Mouse (Mus musculus) induced T-regulatory cell, adult 2 months (primary cell): ENCODE results near the gene Mb21d2.

Experiments
- DNase-seq: peaks from one replicate; pipeline ENCODE4 v3.0.0-alpha.2; 2012; ENCODE audit warnings: low read depth

Gene Mb21d2

DNA sequence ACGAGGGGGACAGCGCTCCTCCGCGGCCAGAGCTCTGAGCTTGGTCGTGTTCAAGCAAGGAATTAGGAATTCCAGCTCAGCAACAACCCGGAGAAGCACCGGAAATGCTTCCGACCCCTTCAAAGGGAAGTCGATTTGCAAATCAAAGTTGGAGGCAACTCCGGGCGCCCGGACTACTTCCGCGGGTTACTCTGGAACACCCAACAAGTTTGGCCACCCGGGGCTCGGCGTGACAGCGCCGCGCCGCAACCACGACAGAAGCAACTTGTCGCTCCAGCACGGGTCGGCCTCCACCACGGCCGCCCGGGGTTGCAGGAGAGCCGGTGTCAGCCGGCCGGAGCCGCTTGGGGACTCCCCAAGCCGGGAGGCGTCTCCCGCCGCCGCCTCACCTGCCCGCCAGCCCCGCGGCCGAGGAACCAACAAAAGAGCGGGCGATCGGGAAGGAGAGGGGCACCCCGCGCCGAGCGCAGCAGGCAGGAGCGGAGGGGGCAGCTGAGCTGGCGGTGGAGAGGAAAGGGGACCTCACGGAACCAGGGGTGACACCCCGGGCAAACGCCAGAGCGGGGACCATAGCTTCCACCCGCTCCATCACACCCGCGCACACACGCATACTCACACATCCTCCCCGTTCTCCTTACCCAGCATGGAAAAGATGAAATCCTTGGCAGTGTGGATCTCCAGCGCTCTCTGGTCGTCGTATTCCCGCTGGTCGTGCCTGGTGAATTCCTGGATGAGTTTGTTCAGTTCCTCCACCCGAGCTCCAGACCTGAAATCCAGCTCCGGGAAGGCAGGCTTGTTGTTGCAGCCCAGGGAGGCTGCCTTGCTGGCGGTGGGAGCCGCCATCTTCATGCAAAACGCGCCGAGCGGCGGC lies at the start of gene Mb21d2:
Mb21d2 (minus strand) TSS at position 859 of the 871 bp plus-strand sequence.
- DNase-seq: no peak

DNA sequence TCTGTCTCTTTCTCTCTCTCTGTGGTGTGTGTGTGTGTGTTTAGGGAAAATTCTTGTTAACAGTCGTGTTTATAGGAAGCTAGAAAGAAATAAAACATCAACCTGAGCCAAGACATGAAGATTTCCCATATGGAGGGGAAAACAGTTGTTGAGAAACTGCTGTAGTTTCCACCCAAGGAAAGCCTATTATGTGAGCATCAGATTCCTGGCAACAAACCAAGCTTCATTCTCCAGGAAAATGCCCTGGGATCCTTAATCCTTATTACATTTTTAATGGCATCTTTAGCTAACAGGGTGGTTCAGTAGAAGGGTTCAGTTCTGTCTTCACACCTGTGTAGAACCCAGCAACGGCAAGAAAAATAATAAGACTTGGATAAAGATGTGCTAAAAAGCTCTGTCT lies 36.8 kb upstream of the Mb21d2 start:
- no peak for DNase-seq

DNA sequence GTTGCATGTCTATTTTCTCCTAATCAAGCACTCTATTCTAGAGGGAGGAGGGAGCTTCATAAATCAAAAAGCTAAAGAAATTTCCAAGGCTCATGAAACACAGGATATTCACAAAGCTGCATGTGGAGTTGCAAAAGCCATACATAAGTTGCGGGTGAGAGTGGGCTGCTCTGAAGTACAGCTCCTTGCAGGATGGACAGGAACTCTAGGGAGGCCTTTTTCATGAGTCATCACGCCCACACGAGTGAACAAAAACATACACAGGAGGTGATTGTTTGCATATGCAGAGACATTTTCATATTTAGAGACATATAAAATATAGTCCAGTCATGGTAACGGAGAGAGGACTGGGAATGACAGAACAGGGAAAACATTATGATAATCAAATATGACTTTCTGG lies 34.6 kb upstream of the Mb21d2 start:
- no peak for DNase-seq

DNA sequence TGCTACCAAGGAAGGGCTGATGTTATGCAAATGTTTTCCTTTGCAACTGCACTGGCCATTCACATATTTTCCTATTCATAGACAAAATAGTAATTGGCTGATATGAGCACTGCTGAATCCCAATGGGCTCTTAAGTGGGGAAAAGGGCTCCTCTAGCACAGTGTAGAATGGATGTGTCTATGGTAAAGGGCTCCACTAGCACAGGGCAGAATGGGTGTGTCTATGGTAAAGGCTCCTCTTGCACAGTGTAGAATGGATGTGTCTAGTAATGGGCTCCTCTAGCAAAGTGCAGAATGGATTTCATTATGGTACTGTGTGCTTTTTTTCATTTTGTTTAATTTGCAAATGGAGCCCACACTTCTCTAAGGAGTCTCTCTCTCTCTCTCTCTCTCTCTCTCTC lies 33.5 kb upstream of the Mb21d2 start:
- no peak for DNase-seq

DNA sequence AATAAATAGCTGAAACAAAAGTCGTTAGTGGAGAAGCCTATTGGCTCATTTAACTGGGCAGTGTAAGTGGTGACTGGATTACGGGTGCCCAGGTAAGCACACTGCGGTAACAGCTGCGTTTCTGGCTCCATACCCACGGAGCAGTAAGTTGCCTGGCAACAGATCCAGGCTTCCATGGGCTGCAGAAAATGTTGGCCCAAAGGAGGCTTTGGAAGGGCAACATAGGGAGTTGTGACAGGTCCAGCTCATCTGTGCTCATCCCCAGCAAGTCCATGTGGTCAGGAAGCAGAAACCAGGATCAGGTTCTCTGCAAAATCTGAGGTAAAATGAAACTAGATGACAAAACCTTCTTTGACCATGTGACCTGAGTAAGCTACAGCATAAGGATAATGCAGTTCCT lies 20.3 kb upstream of the Mb21d2 start:
- DNase-seq: no peak

DNA sequence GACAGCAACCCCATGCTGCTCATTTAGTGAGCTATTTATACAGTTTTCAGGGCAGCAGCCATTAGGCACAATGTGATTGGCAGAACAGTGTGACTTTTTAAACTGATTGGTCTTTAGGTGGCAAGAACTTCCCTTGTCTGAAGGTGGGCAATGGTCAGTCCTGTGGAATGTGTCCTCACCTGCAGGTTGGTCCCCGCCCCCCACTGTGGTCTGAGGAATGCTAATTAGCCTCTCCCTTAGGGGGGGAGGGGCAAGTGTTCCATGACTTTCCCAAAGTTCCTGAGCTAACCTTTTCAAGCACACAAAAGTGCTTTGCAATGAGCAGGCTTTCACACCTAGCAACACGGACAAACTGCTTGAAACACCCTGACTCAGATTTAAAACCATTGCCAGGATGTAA lies 13.8 kb upstream of the Mb21d2 start:
- no peak for DNase-seq

DNA sequence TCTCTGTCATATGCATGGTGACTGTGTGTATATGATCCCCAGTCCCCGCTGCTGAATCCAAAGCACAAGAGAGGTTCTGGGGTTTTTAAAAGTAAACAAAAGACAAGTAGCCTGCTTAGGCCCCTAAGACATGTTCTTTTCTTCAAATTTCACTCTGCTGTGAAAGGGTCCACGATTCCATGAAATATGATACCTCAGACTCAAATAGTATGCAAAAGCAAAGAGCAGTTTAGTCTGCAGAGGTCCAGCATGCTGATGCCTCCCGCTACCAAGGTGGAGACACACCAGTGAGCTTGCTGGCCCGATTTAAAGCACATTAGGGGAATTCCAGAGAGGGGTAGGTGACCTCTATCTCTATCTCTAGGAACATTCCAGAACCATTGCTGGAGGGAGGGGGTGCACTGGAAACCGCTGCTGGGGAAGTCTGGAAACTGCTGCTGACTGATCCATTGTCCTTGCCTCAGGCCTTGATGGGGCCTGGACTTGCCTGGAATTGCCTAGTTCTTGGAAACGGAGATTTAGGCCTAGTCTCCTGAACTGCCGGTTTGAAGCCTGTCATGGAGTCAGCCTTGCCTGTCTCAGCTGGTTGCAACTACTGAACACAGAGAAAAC lies 6.8 kb upstream of the Mb21d2 start:
- no peak for DNase-seq

DNA sequence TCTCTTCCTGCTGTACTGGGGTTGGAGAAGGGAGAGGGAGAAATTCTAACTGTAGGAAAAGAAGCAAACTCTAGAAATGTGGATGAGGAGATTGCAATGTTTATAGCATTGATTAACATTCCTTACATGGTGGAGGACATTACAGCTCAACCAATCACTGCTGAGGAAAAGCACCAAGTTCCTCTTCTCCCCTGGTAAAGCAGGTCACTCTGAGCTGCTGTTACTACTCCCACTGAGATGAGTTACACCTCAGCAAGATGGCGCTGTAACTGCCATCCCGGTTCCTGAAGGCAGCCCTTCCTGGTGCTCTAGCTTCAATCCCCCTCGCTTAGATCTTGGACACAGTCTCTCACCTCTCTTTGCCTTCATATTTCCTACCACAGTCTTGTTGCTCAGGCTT lies 6.2 kb upstream of the Mb21d2 start:
- no peak for DNase-seq

DNA sequence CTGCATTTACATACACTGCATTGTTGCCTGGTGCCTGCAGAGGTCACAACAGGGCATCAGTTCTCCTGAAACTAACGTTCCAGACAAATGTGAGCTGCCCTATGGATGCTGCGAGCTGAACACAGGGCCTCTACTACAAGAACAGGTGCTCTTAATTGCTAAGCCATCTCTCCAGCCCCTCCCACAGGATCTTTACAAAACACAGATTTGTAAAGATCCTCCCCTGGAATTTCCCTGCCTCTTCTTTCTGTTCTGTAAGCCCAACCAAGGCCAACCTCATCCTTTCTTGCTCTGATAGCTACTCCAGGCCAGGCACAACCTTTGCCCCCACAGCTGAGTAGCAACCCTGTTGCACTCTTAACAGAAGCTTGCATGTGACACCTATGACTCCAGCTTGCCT lies 1.7 kb upstream of the Mb21d2 start:
- no peak for DNase-seq

DNA sequence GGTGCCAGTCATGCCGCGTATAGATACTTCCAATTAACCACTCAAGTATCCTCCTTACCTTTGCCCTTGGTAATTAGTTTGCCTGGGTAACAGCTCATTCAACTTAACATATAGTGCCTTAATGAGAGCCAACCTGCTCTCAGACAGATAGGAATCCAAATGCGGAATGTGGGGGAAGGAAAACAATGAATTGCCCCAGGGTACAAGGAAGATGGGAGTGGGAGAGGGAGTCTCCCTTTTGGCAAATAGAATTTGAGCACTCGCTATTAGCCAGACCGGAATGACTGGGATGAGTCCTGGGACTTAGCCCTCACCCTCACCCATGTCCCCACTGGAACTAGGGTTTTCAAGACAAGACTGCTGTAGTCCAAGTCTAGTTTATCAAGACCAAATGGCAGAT lies 953 bp upstream of the Mb21d2 start:
- DNase-seq: no peak

DNA sequence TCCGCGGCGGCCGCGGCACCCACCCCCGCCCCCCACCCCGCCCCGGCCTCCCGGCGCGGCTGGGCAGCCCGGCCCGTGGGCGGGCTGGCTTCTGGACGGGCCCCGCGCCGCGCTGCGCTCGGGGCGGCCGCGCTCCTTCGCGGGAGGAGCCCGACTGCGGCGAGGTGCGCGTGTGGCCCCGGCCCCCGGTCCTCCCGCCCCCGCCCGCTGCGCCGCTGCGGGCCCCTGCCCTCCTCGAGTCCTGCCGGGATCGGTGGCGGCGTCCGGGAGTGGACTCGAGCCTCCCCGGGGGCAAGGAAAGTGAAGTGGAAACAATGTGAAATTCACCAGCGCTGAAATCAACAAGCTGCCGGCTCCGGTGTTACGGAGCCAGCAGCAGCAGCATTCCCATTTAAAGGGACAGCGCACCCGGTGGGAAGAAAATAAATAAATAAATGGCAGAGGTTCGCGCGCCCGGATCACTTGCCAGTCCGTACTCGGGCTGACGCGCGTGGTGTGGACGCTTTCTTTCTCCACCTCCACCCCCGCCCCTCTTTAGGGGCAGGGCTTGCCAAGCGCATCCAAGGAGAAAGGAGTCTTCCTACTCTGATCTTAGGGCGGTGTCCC lies 316 bp upstream of the Mb21d2 start:
- DNase-seq: no peak

DNA sequence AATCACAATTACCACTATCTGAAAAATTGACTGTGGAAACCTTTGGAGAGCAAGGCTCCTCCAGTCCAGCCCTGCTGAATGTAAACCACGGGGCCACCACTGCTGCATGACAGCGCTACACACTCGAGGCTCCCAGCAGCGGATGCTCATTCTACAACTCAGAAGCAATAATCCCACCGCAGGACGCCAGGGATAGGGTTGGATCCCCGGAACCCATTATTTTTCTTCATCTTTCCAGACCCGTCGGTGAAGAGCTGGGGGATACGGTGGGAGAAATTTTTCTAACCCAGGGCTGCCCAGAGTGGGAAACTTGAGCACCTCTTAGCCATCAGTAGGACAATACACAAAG lies 1.0 kb downstream of the Mb21d2 start:
- DNase-seq: no peak

DNA sequence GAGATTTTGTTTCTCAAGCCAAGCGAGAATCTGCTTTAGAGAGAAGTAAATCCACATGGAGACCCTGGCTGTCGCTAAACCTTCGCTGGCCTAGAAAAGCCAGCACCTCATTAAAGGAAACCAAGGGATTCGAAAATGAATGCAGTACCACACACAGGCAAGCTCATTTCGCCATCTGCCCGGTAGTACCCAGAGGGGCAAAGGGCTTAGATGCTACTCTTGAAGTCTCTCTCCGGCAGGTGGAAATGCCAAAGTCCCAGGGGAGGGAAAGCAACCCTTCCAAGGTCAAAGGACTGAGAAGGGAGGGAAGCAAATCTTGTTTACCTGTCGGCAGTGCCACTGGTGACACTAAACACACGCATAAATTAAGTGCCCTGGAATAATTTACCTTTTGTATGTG lies 2.1 kb downstream of the Mb21d2 start:
- no peak for DNase-seq

DNA sequence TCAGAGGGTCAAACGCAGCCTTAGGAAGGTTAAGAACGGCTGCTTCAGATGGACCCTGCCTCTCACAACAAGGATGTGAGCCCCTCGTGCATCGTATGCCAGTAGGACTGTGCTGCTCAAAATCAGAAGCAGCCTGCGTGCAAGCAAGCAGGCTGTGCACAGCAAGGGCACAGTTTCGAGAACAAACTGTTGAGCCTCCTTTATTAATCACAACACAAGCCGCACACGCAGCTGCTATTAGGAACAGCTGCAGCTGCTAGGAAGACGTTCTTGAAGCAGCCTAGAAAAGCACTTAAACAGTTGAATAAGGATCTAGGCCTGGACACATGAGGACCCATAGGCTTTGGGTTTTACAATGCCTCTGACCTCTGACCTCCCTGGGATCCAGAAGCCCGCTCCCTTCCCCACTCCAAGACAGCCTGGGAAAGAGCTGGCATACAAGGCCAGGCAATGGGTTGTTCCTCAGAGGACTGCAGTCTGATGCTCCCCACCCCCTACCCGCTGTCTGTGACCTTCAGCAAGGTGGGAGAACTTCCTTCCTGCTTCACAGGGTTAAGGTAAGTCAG lies 10.1 kb downstream of the Mb21d2 start:
- no peak for DNase-seq

DNA sequence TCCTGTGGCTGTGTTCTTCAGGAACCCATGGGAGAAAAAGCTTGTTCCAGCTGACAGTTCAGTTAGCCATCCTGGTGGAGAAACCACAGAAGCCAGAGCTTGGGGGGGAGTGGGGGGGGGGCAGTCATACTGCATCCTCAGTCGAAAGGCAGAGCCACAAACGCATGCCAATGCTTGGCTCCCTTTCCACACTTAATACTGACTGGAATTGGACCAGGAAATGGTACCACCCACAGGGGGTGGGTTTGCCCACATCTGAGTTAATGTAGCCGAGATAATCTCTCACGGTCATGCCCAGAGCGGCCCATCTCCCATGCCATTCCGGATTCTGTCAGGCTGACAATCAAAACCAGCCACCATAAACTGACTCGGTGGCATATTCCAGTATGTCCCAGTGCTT lies 14.1 kb downstream of the Mb21d2 start:
- DNase-seq: no peak

DNA sequence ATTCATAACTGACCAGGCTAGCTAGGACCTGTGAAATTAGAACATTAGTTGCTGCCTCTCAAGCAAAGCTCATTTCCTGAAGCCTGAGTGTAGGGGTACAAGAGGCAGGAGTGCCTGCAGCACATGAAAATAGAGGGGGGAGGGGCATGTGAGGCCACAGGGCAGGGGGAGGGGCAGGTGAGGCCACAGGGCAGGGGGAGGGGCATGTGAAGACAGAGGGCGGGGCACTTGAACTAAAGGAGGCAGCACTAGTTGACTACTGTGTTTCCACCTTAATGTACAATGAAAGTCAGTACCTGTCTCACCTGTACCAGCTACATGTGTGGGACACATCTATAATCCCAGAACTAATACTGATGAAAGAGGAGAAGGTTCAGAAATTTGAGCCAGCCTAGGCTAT lies 14.8 kb downstream of the Mb21d2 start:
- no peak for DNase-seq

DNA sequence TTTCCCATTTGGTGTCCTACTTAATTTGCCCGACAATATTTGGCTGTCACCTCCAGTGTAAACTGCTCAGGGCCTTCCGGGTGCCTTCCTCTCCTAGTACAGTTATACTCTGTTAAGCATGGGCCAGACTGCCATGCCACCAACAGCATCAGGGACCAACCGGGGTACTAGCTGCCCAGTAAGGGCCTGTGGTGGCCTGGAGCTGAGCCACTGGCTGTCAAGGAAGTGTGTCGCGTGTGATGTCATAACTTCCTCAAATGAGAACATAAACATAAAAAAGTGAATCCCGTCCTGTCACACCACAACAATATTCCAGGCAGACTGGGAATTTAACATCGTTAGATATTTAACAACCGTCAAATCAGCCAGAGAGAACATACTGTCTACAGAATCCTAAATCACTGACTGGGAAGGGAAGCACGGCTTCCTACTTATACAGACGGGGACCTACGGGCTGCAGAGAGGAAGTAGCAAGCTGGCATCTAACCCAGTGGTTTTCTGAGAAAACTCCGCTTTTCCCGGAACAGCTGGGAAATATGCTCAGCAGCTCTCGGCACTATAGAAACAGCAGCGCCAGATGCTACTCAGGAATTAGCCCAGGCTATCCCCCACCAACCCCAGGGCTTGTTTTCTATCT lies 17.9 kb downstream of the Mb21d2 start:
- no peak for DNase-seq

DNA sequence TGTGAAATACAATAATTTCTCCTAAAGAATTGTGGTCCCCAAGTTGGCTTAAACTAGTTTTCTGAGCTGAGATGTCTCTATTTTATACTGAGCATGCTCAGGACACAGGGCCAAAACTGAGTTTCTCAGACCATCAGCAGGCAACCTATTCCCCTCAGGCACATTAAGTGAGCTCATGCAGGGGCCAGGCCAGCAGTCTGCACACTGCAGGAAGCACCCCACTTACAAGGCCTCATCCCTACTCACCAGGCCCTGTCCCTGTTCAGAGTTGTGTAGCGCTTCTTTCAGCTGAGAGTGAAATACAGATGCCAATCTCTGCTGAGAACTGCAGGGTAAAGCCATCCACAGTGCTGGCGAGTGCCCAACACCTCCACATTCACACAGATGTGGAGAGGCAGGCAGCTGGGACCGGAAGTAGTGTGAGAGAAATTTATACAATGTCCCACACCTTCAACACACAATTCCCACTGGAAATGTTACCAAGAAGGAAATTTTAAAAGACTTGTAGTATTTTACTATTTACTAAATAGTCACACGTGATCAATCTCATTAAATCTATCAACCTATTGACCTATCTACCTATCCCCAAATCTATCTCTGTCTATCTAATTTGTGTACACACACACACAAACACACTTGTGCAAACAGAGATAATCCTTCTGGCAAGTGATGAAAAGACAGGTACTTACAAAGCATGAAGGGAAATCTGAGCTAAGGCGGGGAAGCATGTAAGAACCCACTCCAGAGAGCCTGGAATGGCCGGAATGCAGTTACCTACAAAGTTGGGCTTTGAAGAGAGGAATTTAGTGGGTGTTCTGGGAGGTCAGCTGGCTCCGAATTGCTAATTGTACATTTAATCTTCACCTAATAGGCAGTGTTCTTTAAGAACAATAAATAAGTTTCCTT lies 22.9 kb downstream of the Mb21d2 start:
- no peak for DNase-seq

DNA sequence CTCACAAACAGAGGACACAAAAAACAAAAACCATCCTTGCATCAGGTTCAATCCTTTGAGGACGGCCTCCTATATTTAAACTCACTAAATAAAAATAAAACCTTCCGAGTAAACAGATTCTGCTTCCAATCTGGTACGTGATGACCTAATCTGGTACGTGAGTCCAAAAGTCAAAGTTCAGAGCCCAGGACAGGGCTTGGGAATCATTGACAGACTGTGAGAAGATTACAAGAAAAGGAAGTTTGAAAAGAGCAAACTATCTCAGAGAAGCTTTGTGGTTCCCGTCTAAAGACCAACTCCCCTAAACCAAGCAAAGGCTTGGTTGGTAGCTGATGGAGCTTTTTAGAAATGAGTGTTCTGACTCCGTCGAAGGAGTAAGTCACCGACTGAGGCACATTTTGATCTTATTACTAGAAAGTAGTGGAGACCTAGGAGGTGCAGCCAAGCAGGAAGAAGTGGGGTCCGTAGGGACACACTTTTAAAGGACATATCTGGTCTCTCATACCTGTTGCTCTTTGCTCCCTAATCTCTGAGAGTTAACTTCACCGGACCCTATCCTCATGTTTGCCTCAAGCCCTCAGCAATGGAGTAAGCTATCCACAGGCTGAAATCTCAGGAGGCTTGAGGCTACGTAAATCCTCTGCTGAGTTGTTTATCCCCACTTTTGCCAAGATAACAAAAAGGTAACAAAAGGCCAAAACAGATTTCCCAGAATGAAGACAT lies 23.7 kb downstream of the Mb21d2 start:
- no peak for DNase-seq

DNA sequence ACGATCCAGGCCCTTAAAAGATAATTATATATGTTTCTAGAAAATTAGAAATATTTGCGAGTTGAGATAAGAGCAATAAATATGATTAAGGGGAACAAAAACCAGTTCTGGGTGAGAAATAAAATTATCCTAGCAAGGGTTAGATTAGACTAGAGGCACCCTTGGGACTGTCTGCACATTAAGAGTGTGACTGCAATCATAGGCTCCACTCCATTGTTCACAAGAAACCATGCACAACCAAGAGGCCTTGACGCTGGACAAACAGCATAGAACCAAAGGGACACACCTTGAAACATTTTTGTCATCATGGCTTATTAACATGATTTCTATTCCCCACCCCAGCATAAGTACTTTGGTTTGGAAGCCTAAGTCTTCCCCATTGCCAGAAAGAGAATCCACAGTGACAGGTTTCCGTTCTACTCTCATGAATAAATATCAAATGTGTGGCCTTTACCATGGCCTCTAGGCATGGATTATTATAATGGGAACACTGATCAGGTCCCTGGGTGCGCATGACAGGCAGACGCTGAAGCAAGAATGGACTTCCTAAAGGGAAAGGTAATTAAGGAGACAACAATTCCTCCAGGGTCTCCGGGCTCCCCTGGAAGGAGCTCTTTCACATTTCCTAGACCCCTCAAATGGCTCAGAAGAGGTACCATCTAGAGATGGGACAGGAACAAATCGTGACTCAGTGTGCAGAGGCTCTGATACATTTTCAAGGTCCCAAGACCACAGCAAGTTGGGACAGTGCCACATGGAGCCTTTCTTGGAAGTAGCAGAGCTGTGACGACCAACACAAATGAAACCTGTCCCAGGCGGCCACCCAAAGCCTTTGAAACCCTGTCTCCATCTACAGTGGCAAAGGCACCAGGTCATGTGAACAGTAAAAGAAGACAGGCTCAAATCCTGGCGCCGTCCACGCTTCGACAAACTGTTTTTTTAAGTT lies 26.6 kb downstream of the Mb21d2 start:
- no peak for DNase-seq
